Mouse (Mus musculus) subcutaneous adipose tissue, adult 2 months (tissue): ENCODE data around the gene Olfr698. TPM values are rescaled to one million over a fixed set of nuclear protein-coding genes. Genes with fewer than 3 reads are reported as not detected.

Source experiments
- polyA plus RNA-seq: library from polyadenylated mRNA; depleted of rRNA; stranded (reverse); fragments of >200 nt; gene quantifications from 2 replicates; pipeline ENCODE4 v1.2.3, GENCODE M21; 2012; ENCODE audit warnings: low replicate concordance; rRNA removed

Gene Olfr698
- not detected in 2 replicates for polyA plus RNA-seq

DNA sequence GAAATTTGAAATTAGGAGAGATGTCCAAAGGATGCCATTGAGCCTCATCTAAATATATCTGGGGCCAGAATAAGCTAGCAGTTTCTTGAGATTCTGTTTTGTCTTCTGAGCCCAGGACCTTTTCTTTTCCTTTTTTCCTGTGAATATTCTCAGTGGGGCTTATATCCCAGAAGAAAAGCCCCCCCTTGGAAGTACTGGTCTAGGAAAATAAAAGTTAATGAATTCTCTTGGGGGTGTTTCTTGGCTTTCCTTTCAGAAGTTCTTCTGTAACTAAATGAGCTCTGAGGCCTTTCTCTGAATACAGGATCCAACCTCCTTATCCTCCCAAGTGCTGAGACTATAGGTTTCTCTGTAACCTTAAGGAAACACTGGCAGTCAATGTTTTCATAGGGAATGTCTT lies at the start of gene Olfr698:
Gene Olfr698 (minus strand): TSS at position 101 of the 400 bp plus-strand sequence.

DNA sequence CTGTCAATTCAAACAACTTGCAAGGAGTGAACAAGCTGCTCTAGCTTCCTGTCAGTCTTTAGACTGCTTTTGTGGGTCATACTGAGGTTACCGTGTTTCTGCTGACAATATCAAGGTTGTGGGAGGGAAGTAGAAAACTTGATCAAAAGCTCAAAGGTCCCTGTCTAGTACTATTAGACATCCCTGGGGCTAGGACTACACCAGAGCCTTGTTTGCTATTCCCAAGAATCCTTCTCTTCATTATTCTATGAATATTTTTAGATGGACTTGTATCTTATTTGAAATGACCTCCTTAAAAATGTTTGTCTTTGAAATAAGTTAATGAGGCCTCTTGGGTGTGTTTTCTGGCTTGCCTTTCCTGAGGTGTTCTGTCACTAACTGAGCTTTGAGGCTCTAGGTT lies 37.9 kb upstream of the Olfr698 start, which contains the start of gene Olfr699:
Gene Olfr699 (minus strand): TSS at position 101 of the 400 bp plus-strand sequence.

DNA sequence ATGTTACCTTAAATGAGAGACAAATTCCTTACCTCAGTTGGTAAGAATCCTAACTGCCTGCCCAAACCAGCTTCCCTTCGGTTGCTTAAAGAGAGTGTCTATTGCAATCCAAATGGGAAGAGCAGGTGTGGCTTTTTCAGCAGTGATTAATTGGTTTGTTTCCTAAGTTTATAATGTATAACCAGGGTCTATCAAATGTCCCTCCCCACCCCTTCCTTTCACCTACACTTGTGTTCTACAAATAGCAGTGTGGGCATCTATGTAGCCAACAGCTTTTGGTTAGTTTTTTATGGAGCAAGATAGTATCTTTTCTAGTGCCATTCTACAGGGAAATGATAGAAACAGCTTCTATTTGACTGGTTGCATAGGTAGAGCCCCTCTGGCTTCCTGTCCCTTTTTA lies 12.9 kb downstream of the Olfr698 start, which contains the start of gene Olfr697:
Gene Olfr697 (minus strand): TSS at position 101 of the 400 bp plus-strand sequence.

DNA sequence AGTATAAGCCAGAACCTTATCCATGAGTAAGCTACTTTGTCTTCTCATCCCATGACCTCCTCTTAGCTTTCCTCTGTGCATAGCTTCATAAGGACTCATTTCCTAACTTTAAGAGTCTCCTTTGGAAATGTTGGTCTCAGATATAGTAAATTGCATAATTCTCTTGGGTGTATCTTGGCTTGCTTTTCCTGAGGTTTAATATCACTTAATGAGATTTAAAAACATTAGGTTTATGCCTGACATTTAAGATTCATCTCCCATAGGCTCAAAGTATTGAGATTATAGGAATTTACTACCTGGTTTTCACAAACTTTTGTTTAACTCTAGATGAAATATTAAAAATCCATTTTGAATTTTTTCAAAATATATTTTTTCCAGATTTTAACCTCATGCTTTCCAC lies 38.9 kb downstream of the Olfr698 start, which contains the start of gene Olfr695:
Gene Olfr695 (minus strand): TSS at position 101 of the 400 bp plus-strand sequence.

Other genes starting within 250 kb of the Olfr698 start
- gene Olfr693, start 74.8 kb downstream of the Olfr698 start, polyA plus RNA-seq: not detected in 2 replicates
- not detected in 2 replicates for gene Olfr694, start 63.6 kb downstream of the Olfr698 start, polyA plus RNA-seq
- gene Olfr695, start 39.0 kb downstream of the Olfr698 start, polyA plus RNA-seq: not detected in 2 replicates
- not detected in 2 replicates for gene Olfr697, start 13.0 kb downstream of the Olfr698 start, polyA plus RNA-seq
- not detected in 2 replicates for gene Olfr699, start 37.8 kb upstream of the Olfr698 start, polyA plus RNA-seq
- not detected in 2 replicates for gene Olfr700, start 53.4 kb upstream of the Olfr698 start, polyA plus RNA-seq
- gene Olfr701, start 58.7 kb upstream of the Olfr698 start, polyA plus RNA-seq: not detected in 2 replicates
- not detected in 2 replicates for gene Olfr702, start 78.5 kb upstream of the Olfr698 start, polyA plus RNA-seq
- not detected in 2 replicates for gene Olfr703, start 88.0 kb upstream of the Olfr698 start, polyA plus RNA-seq
- not detected in 2 replicates for gene Olfr704, start 107.8 kb upstream of the Olfr698 start, polyA plus RNA-seq
- gene Olfr705, start 121.5 kb upstream of the Olfr698 start, polyA plus RNA-seq: not detected in 2 replicates
- gene Olfr706, start 132.8 kb upstream of the Olfr698 start, polyA plus RNA-seq: not detected in 2 replicates
- not detected in 2 replicates for gene Olfr707, start 145.8 kb upstream of the Olfr698 start, polyA plus RNA-seq
- not detected in 2 replicates for gene Olfr1532-ps1, start 152.6 kb upstream of the Olfr698 start, polyA plus RNA-seq
- gene Olfr709-ps1, start 176.8 kb upstream of the Olfr698 start, polyA plus RNA-seq: not detected in 2 replicates
- not detected in 2 replicates for gene Olfr710, start 192.9 kb upstream of the Olfr698 start, polyA plus RNA-seq
- gene Olfr6, start 208.5 kb upstream of the Olfr698 start, polyA plus RNA-seq: not detected in 2 replicates
- not detected in 2 replicates for gene Olfr711, start 220.1 kb upstream of the Olfr698 start, polyA plus RNA-seq